Mouse (Mus musculus): ENCODE results near the gene Dennd5b. TPM values are rescaled to one million over a fixed set of nuclear protein-coding genes. Genes with fewer than 3 reads are reported as not detected.
"Not testable (repeated sequence)": the region's sequence is repeated elsewhere in the genome, so short reads cannot be mapped to it uniquely, and the experiment has no call there.

Gene Dennd5b
- total and polyA plus RNA-seq, 3 experiments = 3.7 to 17.8 (median 16.0) TPM

- Histone ChIP-seq H3K27me3 (ENCODE audit: control insufficient read depth, insufficient read depth, low read length) (no peaks in the 10 kb centered on the region), H3K4me3 (no peak overlapping the region), H3K79me2 (replicated peaks; ENCODE audit: control insufficient read depth, insufficient read depth, low read length) (no peaks in the 10 kb centered on the region), H3K36me3 (ENCODE audit: control insufficient read depth, insufficient read depth, low read length) (no peaks in the 10 kb centered on the region; the same call in none of the 2 replicates), H3K9ac (ENCODE audit: low read depth, low read length) (no peak overlapping the region), H3K27ac (no peak overlapping the region), H3K4me1 (ENCODE audit: control insufficient read depth, insufficient read depth, low read length) (no peaks in the 10 kb centered on the region)
- intact Hi-C loops (cut with DNase I) = no loop called here
- DNase-seq = no peak
- TF ChIP-seq EP300 (IDR thresholded peaks at IDR 0.05; ENCODE audit: insufficient read depth, low read depth, low read length) = no peak
- TF ChIP-seq CTCF (IDR thresholded peaks at IDR 0.05) = peak; percentile 50
- 42% methylated on average over 9 of the region's 9 CpGs for WGBS
Measured at GRCm38 (mm10) chr6:148993117-148994077, 108.1 kb downstream of the Dennd5b start.

DNA sequence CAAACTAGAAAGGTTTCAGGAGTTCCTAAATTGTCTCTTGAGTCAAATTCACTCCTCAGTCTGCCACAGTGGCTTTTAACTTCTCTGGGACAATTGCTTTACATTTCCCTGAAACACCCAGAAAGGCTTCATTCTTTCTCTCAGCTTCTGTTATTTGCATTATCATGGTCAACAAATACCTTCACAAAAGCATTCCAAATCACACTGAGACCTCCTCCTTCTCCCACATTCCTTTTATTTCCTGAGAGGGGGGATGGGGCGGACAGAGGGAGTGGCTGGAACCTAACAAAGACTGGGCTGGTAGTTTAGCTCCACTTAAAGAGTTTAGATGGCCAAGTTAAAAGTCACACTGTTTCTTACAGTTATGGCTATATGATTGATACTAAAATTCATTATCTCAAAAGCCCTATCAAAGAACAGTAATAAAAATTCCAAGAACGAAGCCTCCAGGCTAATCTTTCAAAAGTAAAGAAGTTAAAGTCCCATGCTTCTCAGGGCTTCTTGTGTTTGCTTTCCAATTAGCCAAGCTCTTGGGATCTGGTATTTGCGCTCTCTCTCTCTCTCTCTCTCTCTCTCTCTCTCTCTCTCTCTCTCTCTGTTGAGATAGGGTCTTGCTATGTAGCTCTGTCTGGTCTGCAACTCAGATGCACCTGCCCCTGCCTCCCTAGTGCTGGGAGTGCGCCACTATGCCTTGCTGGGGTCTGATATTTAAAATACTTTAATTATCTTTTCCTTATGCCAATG, 108.9 kb downstream of the Dennd5b start:
- no peaks in the 10 kb centered on the region for H3K79me2 ChIP-seq (replicated peaks; ENCODE audit: control insufficient read depth, insufficient read depth, low read length)
- H3K27me3 ChIP-seq (ENCODE audit: control insufficient read depth, insufficient read depth, low read length) = no peaks in the 10 kb centered on the region
- no peak overlapping the region for H3K9ac ChIP-seq (ENCODE audit: low read depth, low read length)
- no peaks in the 10 kb centered on the region; the same call in none of the 2 replicates for H3K36me3 ChIP-seq (ENCODE audit: control insufficient read depth, insufficient read depth, low read length)
- intact Hi-C loops (cut with DNase I) = no loop called here
- 82% methylated on average over 4 of the region's 4 CpGs for WGBS
- no peak overlapping the region for H3K4me3 ChIP-seq
- no peak for DNase-seq
- no peaks in the 10 kb centered on the region for H3K4me1 ChIP-seq (ENCODE audit: control insufficient read depth, insufficient read depth, low read length)
- TF ChIP-seq CTCF (IDR thresholded peaks at IDR 0.05) = no peak
- TF ChIP-seq POLR2A (IDR thresholded peaks at IDR 0.05; ENCODE audit: insufficient read depth, low read depth, low read length) = no peak
- TF ChIP-seq EP300 (IDR thresholded peaks at IDR 0.05; ENCODE audit: insufficient read depth, low read depth, low read length) = no peak
- no peak overlapping the region for H3K27ac ChIP-seq

GRCm38 (mm10) chr6:148991660-148992372, 109.7 kb downstream of the Dennd5b start:
- H3K9ac ChIP-seq (ENCODE audit: low read depth, low read length) = no peak overlapping the region
- no peak overlapping the region for H3K4me3 ChIP-seq
- no peaks in the 10 kb centered on the region for H3K4me1 ChIP-seq (ENCODE audit: control insufficient read depth, insufficient read depth, low read length)
- no peak for DNase-seq
- 75% methylated on average over 6 of the region's 6 CpGs for WGBS
- intact Hi-C loops (cut with DNase I) = no loop called here
- no peak for TF ChIP-seq CTCF (IDR thresholded peaks at IDR 0.05)
- TF ChIP-seq POLR2A (IDR thresholded peaks at IDR 0.05; ENCODE audit: insufficient read depth, low read depth, low read length) = no peak
- TF ChIP-seq EP300 (IDR thresholded peaks at IDR 0.05; ENCODE audit: insufficient read depth, low read depth, low read length) = no peak
- H3K36me3 ChIP-seq (ENCODE audit: control insufficient read depth, insufficient read depth, low read length) = no peaks in the 10 kb centered on the region; the same call in none of the 2 replicates
- H3K27me3 ChIP-seq (ENCODE audit: control insufficient read depth, insufficient read depth, low read length) = no peaks in the 10 kb centered on the region
- H3K79me2 ChIP-seq (replicated peaks; ENCODE audit: control insufficient read depth, insufficient read depth, low read length) = no peaks in the 10 kb centered on the region
- no peak overlapping the region for H3K27ac ChIP-seq

- H3K79me2 ChIP-seq (replicated peaks; ENCODE audit: control insufficient read depth, insufficient read depth, low read length); intact Hi-C loops (cut with DNase I); DNase-seq; H3K27ac ChIP-seq; H3K27me3 ChIP-seq (ENCODE audit: control insufficient read depth, insufficient read depth, low read length); H3K36me3 ChIP-seq (ENCODE audit: control insufficient read depth, insufficient read depth, low read length); H3K4me1 ChIP-seq (ENCODE audit: control insufficient read depth, insufficient read depth, low read length); H3K4me3 ChIP-seq; H3K9ac ChIP-seq (ENCODE audit: low read depth, low read length): not testable (repeated sequence)
- WGBS = 55% methylated on average over 1 of the region's 3 CpGs
Measured at GRCm38 (mm10) chr6:148989792-148990491, 111.5 kb downstream of the Dennd5b start.

DNA sequence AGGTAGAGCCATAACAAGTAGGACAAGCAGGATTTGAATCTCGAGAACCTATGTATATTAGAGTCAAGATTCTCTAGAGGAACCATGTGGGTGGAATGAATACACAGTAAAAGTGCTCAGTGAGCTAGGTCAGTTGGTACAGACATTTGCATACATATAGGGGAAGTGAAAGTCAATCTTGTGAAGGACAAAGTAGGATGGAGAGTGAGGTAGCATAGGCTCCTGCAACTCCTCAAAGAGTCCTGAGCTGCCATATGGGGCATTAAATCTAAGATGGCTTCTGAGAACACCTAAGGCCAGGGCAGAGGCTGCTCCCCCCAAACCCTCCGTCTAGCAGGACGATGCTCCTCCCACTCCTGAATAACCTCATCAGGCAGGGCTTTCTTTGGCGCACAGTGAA, 115.5 kb downstream of the Dennd5b start:
- no peak overlapping the region for H3K9ac ChIP-seq (ENCODE audit: low read depth, low read length)
- no peaks in the 10 kb centered on the region for H3K27me3 ChIP-seq (ENCODE audit: control insufficient read depth, insufficient read depth, low read length)
- no peaks in the 10 kb centered on the region for H3K4me1 ChIP-seq (ENCODE audit: control insufficient read depth, insufficient read depth, low read length)
- H3K79me2 ChIP-seq (replicated peaks; ENCODE audit: control insufficient read depth, insufficient read depth, low read length) = no peaks in the 10 kb centered on the region
- no peak for TF ChIP-seq POLR2A (IDR thresholded peaks at IDR 0.05; ENCODE audit: insufficient read depth, low read depth, low read length)
- TF ChIP-seq EP300 (IDR thresholded peaks at IDR 0.05; ENCODE audit: insufficient read depth, low read depth, low read length) = no peak
- TF ChIP-seq CTCF (IDR thresholded peaks at IDR 0.05) = no peak
- DNase-seq = no peak
- H3K27ac ChIP-seq = no peak overlapping the region
- 86% methylated on average over 4 of the region's 4 CpGs for WGBS
- intact Hi-C loops (cut with DNase I) = no loop called here
- no peak overlapping the region for H3K4me3 ChIP-seq
- no peaks in the 10 kb centered on the region for H3K36me3 ChIP-seq (ENCODE audit: control insufficient read depth, insufficient read depth, low read length)
